Mouse (Mus musculus) limb, embryonic 11.5 days (tissue): Measurements from ENCODE around the gene Proser2. TPM values are rescaled to one million over a fixed set of nuclear protein-coding genes. Genes with fewer than 3 reads are reported as not detected.
A peak's percentile ranks its signal among the peaks of the same experiment; 100 is the strongest.

Source experiments
- ATAC-seq: fragments of 200-750 bp; cut with Nextera tagmentation; 2 replicates; pipeline ENCODE4 v1.8.0; 2017; ENCODE audit warnings: low read depth; ENCODE audit not compliant: insufficient number of reproducible peaks, low FRiP score, low TSS enrichment
- DNase-seq: peaks from one replicate; pipeline ENCODE4 v3.0.0-alpha.2; 2015; ENCODE audit warnings: low spot score
- H3K27ac ChIP-seq: fragments of 300-500 bp; sonication (generic); replicated peaks from 2 replicates; pipeline ENCODE4 v1.5.1; 2014; ENCODE audit warnings: low read depth, mild to moderate bottlenecking, low read length
- H3K27me3 ChIP-seq: fragments of 300-500 bp; sonication (generic); 2 replicates; pipeline ENCODE4 v1.6.1; 2014; ENCODE audit warnings: mild to moderate bottlenecking, low read length, mixed read lengths; ENCODE audit not compliant: control insufficient read depth, insufficient read depth
- H3K36me3 ChIP-seq: fragments of 300-500 bp; sonication (generic); 2 replicates; pipeline ENCODE4 v1.6.1; 2014; ENCODE audit warnings: mild to moderate bottlenecking, low read length, moderate library complexity, mixed read lengths; ENCODE audit not compliant: control insufficient read depth, insufficient read depth
- H3K4me1 ChIP-seq: fragments of 300-500 bp; sonication (generic); 2 replicates; pipeline ENCODE4 v1.6.1; 2014; ENCODE audit warnings: low read length, mixed read lengths; ENCODE audit not compliant: control insufficient read depth, insufficient read depth
- H3K4me2 ChIP-seq: fragments of 300-500 bp; sonication (generic); 2 replicates; pipeline ENCODE4 v1.6.1; 2014; ENCODE audit warnings: low read depth, mild to moderate bottlenecking, moderate library complexity; ENCODE audit not compliant: severe bottlenecking
- H3K4me3 ChIP-seq: fragments of 300-500 bp; sonication (generic); 2 replicates; pipeline ENCODE4 v1.5.1; 2014; ENCODE audit warnings: low read depth, low read length
- H3K9ac ChIP-seq: fragments of 300-500 bp; sonication (generic); 2 replicates; pipeline ENCODE4 v1.6.1; 2014; ENCODE audit warnings: mild to moderate bottlenecking, low read length
- H3K9me3 ChIP-seq: fragments of 300-500 bp; sonication (generic); 2 replicates; pipeline ENCODE4 v1.6.1; 2016; ENCODE audit warnings: low read length; ENCODE audit not compliant: control insufficient read depth
- WGBS: fragments of 180-500 bp; shearing (Covaris S2); extraction: QIAGEN DNeasy Blood & Tissue Kit; methylation state at CpG from one replicate; pipeline ENCODE4 v1.1.7; 2014; 5-methylcytosine and 5-hydroxymethylcytosine counted together
- polyA plus RNA-seq: library from polyadenylated mRNA; unstranded; fragments of >200 nt; fragmentation: Nextera tagmentation; extraction: Ambion mirVana; gene quantifications from 2 replicates; pipeline ENCODE4 v1.2.1, GENCODE M21; 2014

Proser2 gene
- polyA plus RNA-seq, 1 experiment from 2014 or later: 4.8 TPM

DNA sequence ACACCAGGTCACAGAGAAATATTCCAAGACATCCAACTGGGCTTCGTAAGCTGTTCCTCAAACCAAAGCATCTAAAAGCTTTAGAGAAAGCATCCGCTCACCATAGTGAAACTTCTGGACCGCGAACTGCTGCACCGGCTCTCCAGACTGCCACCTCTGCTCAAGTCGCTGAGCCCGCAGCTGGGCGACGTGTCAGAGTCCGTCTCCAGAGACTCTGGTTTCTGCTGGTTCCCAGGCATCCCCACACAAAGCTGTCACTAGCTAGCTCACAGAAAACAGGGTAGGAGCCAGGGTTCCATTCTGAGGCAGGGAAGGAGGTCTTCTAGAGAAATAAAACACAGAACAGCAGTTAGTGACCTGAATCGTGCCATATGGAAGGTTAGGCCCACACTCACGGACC lies 16.2 kb downstream of the Proser2 start:
- ATAC-seq: no peak
- no peaks in the 10 kb centered on the region for H3K4me1 ChIP-seq
- H3K27ac ChIP-seq: no peak overlapping the region
- no peak for DNase-seq
- no peak overlapping the region for H3K9ac ChIP-seq
- 87% methylated on average over 12 of the region's 12 CpGs for WGBS
- no peaks in the 10 kb centered on the region for H3K36me3 ChIP-seq
- no peak overlapping the region for H3K4me2 ChIP-seq
- H3K4me3 ChIP-seq: no peak overlapping the region
- no peaks in the 10 kb centered on the region for H3K9me3 ChIP-seq
- no peaks in the 10 kb centered on the region for H3K27me3 ChIP-seq

DNA sequence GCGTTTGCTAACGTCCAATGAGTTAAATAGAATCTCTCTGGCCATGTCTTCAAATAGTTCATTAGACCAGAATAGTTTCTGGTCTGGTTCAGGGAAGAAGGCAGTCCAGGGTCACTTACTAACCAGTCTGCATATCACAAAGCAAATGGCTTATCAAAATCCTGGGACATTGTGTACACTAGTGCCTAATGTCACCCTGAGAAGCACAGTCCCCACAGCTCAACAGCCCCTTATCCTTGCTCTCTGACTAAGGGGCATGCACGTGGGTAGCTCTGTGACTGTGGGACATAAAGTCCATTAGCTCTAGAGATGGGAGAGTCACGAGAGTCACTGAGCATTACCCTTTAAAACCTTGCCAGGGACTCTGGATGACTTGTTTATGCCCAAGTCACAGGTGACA lies 17.4 kb downstream of the Proser2 start:
- H3K27ac ChIP-seq: no peak overlapping the region
- DNase-seq (no peak), ATAC-seq (no peak)
- no peaks in the 10 kb centered on the region for H3K4me1 ChIP-seq
- no peak overlapping the region for H3K9ac ChIP-seq
- H3K4me3 ChIP-seq: no peak overlapping the region
- WGBS: 78% methylated on average over 4 of the region's 4 CpGs
- no peaks in the 10 kb centered on the region for H3K9me3 ChIP-seq
- H3K27me3 ChIP-seq: no peaks in the 10 kb centered on the region
- H3K36me3 ChIP-seq: no peaks in the 10 kb centered on the region
- H3K4me2 ChIP-seq: no peak overlapping the region

DNA sequence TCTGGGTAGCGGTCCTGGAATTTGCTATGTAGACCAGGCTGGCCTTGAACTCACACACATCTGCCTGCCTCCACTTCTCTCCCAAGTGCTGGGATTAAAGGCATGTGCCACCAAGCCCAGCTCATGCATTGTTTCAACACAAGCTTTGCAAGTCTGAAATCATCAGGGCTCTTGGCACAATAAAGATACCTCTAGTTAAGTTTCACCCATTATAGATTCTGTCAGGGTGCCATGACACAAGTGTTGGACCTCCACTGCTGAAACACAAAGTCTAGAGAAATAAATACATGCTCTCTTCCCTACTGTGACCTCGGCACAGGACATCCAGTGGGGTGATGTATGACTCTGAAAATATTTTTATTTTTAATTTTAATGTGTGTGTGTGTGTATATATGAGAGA lies 24.6 kb downstream of the Proser2 start:
- H3K4me1 ChIP-seq: no peaks in the 10 kb centered on the region
- H3K27me3 ChIP-seq: peaks cover 6% of the 10 kb centered on the region; the same call in 1 of the 2 replicates
- no peak overlapping the region for H3K4me2 ChIP-seq
- no peaks in the 10 kb centered on the region for H3K9me3 ChIP-seq
- DNase-seq: no peak
- H3K9ac ChIP-seq: no peak overlapping the region
- no peaks in the 10 kb centered on the region for H3K36me3 ChIP-seq
- no peak for ATAC-seq
- 93% methylated on average over 2 of the region's 2 CpGs for WGBS
- no peak overlapping the region for H3K4me3 ChIP-seq
- no peak overlapping the region for H3K27ac ChIP-seq

DNA sequence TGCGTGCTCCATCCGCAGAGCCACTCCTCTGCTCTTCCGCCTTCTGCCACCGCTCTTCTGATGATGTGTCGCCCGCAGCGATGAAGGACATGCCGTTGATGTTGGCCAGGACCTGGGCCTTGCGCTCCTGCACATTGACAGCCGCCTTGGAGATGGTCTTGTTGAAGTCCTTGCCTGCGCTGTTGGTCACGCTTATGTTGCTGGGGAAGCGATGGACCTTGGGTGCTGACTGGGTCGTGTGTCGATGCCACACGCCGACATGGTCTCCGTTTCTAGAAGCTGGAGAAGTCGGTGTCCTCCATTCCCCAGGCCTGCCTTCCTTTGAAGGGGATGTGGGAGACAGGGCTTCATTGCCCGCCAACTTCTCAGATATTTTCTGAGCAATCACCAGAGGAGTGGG lies 29.3 kb downstream of the Proser2 start:
- H3K9me3 ChIP-seq: no peaks in the 10 kb centered on the region
- H3K4me2 ChIP-seq: peak overlapping the region; percentile 81
- H3K36me3 ChIP-seq: no peaks in the 10 kb centered on the region
- ATAC-seq: no peak
- peak overlapping the region; percentile 32 for H3K4me3 ChIP-seq
- DNase-seq: peak; percentile 36
- WGBS: 33% methylated on average over 20 of the region's 20 CpGs
- no peaks in the 10 kb centered on the region; the same call in 1 of the 2 replicates for H3K4me1 ChIP-seq
- H3K27me3 ChIP-seq: peaks cover 6% of the 10 kb centered on the region; the same call in 1 of the 2 replicates
- H3K27ac ChIP-seq: no peak overlapping the region
- peak overlapping the region; percentile 34; the same call in 1 of the 2 replicates for H3K9ac ChIP-seq

DNA sequence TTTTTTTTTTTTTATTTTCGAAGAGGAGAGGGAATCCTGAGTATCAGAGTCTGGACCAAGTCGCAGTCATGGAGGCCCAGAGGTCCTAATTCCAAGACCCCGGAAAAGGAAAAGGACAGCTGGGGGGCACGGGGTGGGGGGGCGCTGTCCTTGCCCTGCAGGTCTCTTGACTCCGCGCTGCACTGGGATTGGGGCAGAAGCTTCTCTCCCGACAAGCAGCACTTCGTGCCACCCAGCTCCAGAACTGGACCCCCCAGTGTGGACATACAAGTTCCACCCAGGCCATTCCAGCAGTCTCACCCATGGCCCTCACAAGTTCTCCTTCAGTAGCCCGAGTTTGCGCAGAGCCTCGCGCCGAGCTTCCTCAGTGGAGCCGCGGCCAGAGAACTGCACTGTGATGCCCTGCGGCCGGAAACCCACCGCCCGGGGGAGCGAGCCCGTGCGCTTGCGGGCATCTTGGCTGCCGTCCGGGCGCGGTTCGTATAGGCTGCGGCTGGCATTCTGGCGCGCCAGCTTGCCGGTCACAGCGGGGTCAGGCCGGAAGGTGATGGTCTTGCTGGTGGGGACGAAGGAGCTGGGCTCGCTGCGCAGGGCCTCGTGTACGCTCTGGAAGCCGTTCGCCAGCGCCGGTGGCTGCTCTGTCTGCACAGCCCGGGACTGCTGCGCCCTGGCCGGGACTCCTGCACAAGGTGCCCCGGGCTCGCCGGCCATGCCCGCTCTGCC lies 29.8 kb downstream of the Proser2 start:
- Histone ChIP-seq H3K36me3 (no peaks in the 10 kb centered on the region), H3K9me3 (no peaks in the 10 kb centered on the region), H3K9ac (peak overlapping the region; percentile 34; the same call in 1 of the 2 replicates), H3K4me2 (peak overlapping the region; percentile 81), H3K27me3 (peaks cover 6% of the 10 kb centered on the region; the same call in 1 of the 2 replicates), H3K4me3 (peak overlapping the region; percentile 32), H3K4me1 (no peaks in the 10 kb centered on the region; the same call in 1 of the 2 replicates), H3K27ac (no peak overlapping the region)
- peak; percentile 70 for DNase-seq
- ATAC-seq: peak; percentile 71
- 5% methylated on average over 50 of the region's 51 CpGs for WGBS

DNA sequence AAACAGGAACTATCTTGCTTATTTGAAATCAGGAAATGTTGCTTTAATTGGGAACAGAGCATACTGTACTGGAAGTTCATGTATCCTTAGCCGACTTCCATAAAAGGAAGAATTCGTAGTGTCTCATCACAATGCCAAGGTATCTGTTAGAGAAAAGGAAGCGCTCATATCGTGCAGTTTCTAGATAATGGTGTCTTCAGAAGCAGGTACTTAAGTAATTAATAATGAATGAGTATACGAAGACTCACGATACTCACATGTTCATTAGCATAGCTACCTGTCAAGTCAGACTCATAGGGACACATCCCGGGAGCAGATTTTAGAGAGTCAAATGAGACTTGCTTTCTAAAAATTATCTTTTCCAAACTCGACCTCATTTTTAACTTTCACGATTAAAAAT lies 30.6 kb downstream of the Proser2 start:
- 72% methylated on average over 9 of the region's 9 CpGs for WGBS
- no peak overlapping the region for H3K4me3 ChIP-seq
- no peaks in the 10 kb centered on the region; the same call in 1 of the 2 replicates for H3K4me1 ChIP-seq
- no peak overlapping the region for H3K4me2 ChIP-seq
- no peak overlapping the region for H3K27ac ChIP-seq
- ATAC-seq (no peak), DNase-seq (no peak)
- H3K36me3 ChIP-seq: no peaks in the 10 kb centered on the region
- H3K9ac ChIP-seq: no peak overlapping the region
- H3K27me3 ChIP-seq: peaks cover 6% of the 10 kb centered on the region; the same call in 1 of the 2 replicates
- no peaks in the 10 kb centered on the region for H3K9me3 ChIP-seq

DNA sequence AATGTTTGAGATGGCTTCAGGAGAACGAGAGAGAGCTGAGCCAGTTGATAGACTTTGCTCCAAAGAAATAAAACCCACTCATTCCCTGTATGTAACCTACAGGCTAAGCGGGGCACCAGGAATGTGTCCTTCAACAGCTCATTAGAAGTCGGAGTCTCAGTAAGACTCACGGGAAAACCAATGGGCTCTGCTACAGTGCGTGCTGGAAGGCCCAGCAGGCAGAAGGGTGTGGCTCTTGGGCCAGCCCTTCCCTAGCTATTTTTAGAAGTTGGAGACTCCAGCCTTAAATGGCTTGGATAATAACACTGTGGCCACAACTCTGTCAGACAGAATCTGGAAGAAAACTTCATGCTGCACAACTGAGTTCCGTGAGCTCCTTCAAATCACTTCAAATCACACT lies 31.1 kb downstream of the Proser2 start:
- H3K36me3 ChIP-seq: no peaks in the 10 kb centered on the region
- no peaks in the 10 kb centered on the region; the same call in 1 of the 2 replicates for H3K4me1 ChIP-seq
- H3K9me3 ChIP-seq: no peaks in the 10 kb centered on the region
- DNase-seq (peak; percentile 65), ATAC-seq (peak; percentile 63; the same call in 1 of the 2 replicates)
- no peak overlapping the region for H3K4me2 ChIP-seq
- H3K9ac ChIP-seq: no peak overlapping the region
- no peak overlapping the region for H3K4me3 ChIP-seq
- no peak overlapping the region for H3K27ac ChIP-seq
- peaks cover 6% of the 10 kb centered on the region; the same call in 1 of the 2 replicates for H3K27me3 ChIP-seq
- WGBS: 14% methylated on average over 6 of the region's 6 CpGs

DNA sequence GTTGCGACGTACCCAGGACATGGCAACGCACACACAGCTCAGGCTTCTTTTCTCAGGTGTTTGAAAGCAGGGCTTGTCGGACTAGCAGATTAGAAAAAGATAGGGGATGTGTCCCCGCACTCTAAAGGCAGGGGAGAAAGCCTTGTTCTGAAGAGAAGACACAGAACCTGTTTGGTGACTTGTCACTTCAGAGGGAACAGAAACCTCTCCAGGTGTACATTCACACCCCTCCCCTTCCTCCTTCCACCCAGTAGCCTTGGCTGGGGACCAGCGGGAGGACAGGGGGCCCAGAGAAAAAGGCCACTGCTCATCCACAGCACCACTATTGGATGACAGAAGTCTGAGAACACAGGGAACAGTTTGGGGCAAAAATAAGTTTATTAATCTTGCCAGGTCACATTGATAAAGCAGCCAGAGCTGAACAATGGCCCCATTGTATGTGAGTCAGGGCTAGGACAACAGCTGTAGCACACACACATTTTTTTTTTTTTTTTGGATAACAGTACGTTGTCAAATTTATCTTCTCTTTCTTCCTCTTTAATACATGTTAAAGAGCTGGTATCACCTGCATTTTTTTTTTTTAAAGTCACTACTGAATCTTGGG lies 32.8 kb downstream of the Proser2 start:
- H3K27me3 ChIP-seq: peaks cover 6% of the 10 kb centered on the region; the same call in 1 of the 2 replicates
- no peak overlapping the region for H3K4me2 ChIP-seq
- H3K4me3 ChIP-seq: no peak overlapping the region
- H3K9me3 ChIP-seq: no peaks in the 10 kb centered on the region
- H3K27ac ChIP-seq: no peak overlapping the region
- DNase-seq: no peak
- 0 out of 2 replicates have a peak, but pooled peaks have one; percentile 51 for ATAC-seq
- no peak overlapping the region for H3K9ac ChIP-seq
- H3K36me3 ChIP-seq: no peaks in the 10 kb centered on the region
- 69% methylated on average over 7 of the region's 7 CpGs for WGBS
- H3K4me1 ChIP-seq: no peaks in the 10 kb centered on the region; the same call in 1 of the 2 replicates
